In the genomic region with DNA sequence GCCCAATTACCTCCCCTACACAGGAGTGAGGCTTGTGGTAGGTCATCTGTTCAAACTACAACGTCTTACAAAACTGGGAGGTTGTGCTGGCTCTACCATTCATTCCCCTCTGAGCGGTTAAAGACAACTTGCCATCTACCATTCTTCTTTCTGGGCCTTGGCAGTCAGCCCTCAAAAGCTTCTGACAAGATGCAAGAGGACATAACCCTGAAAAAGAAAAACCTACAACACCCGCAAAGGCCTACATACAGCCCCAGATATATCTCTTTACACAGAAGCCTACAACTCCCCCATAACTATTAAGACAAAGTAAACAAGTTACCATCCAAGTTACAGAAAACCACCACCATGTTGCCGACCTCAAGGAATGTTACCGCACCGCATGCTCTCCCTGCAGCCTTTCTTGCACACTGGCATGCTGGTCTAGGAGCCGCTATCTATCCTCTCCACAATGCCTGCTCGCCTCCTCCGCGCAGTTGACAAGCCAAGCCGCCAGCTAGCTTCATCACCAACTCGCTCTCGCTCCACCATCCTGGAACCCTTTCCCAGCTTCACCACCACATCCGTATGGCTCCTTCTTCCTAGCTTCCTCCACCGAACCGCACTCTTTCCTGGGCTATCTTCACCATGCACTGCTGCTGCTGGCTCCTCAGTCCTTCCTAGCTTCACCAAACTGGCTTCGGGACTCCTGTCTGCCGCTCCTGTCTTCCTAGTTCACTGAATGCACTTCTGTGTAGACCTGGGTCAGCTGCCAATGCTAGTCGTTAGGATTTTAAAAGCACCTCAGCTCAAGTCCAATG, we compare ENCODE assay signal across 8 mouse cellular contexts. TPM values are rescaled to one million over a fixed set of nuclear protein-coding genes. Genes with fewer than 3 reads are reported as not detected.
A peak's percentile ranks its signal among the peaks of the same experiment; 100 is the strongest.
DNase-seq lines count a peak whose midpoint lies in the region; ATAC-seq and TF ChIP-seq lines count a peak whose summit lies in the region.

No protein-coding gene starts in this region.

- TF ChIP-seq CTCF in hindbrain, postnatal 0 days (IDR thresholded peaks at IDR 0.05; ENCODE audit: low read depth): no peak

- under 1% methylated on average over 19 of the region's 19 CpGs for WGBS in embryonic facial prominence, embryonic 13.5 days
- under 1% methylated on average over 19 of the region's 19 CpGs for WGBS in hindbrain, postnatal 0 days
- under 1% methylated on average over 19 of the region's 19 CpGs for WGBS in midbrain, embryonic 11.5 days

- H3K27ac ChIP-seq in embryonic facial prominence, embryonic 13.5 days: peak overlapping the region; percentile 100
- H3K27ac ChIP-seq in hindbrain, postnatal 0 days: peak overlapping the region; percentile 100
- peak overlapping the region; percentile 95; the same call in 1 of the 2 replicates for H3K27ac ChIP-seq in midbrain, embryonic 11.5 days (ENCODE audit: low read depth, low read length)

- H3K36me3 ChIP-seq in embryonic facial prominence, embryonic 13.5 days: peaks cover 27% of the 10 kb centered on the region
- H3K36me3 ChIP-seq in hindbrain, postnatal 0 days (ENCODE audit: insufficient read depth, low read length): peaks cover 23% of the 10 kb centered on the region
- H3K36me3 ChIP-seq in midbrain, embryonic 11.5 days (ENCODE audit: control insufficient read depth, insufficient read depth, low read length): peaks cover 18% of the 10 kb centered on the region

- no peak for ATAC-seq in embryonic facial prominence, embryonic 13.5 days (ENCODE audit: insufficient number of reproducible peaks, insufficient read depth, low FRiP score, low TSS enrichment, low read depth)
- no peak for ATAC-seq in hindbrain, postnatal 0 days
- no peak for ATAC-seq in midbrain, embryonic 11.5 days (ENCODE audit: low FRiP score)

- no peaks in the 10 kb centered on the region for H3K27me3 ChIP-seq in embryonic facial prominence, embryonic 13.5 days
- H3K27me3 ChIP-seq in hindbrain, postnatal 0 days (ENCODE audit: insufficient read depth, low read length): no peaks in the 10 kb centered on the region
- no peaks in the 10 kb centered on the region for H3K27me3 ChIP-seq in midbrain, embryonic 11.5 days (ENCODE audit: control insufficient read depth, insufficient read depth, low read length)

- intact Hi-C loops in heart, postnatal 25 days (cut with DNase I): loop anchor here (2.0 kb wide), 1 partner anchor 18 kb away; no protein-coding TSS in a partner anchor

- peak overlapping the region; percentile 91 for H3K4me3 ChIP-seq in embryonic facial prominence, embryonic 13.5 days
- H3K4me3 ChIP-seq in hindbrain, postnatal 0 days (ENCODE audit: low read length): peak overlapping the region; percentile 77
- H3K4me3 ChIP-seq in midbrain, embryonic 11.5 days (ENCODE audit: low read depth, low read length): peak overlapping the region; percentile 99

- no peaks in the 10 kb centered on the region for H3K9me3 ChIP-seq in embryonic facial prominence, embryonic 13.5 days
- H3K9me3 ChIP-seq in hindbrain, postnatal 0 days (ENCODE audit: low read length): no peaks in the 10 kb centered on the region
- no peaks in the 10 kb centered on the region for H3K9me3 ChIP-seq in midbrain, embryonic 11.5 days (ENCODE audit: control insufficient read depth, low read length)

- peak overlapping the region; percentile 99 for H3K9ac ChIP-seq in embryonic facial prominence, embryonic 13.5 days
- H3K9ac ChIP-seq in hindbrain, postnatal 0 days (replicated peaks; ENCODE audit: low read length): peak overlapping the region; percentile 88
- H3K9ac ChIP-seq in midbrain, embryonic 11.5 days (ENCODE audit: low read length): peak overlapping the region; percentile 98

- peaks cover 41% of the 10 kb centered on the region for H3K4me1 ChIP-seq in embryonic facial prominence, embryonic 13.5 days
- peaks cover 17% of the 10 kb centered on the region for H3K4me1 ChIP-seq in hindbrain, postnatal 0 days (ENCODE audit: insufficient read depth, low read length)
- peaks cover 36% of the 10 kb centered on the region for H3K4me1 ChIP-seq in midbrain, embryonic 11.5 days (ENCODE audit: control insufficient read depth, insufficient read depth, low read length)

- DNase-seq in heart, adult 11 months: peak; percentile 93
- DNase-seq in heart, postnatal 25 days (ENCODE audit: low spot score): no peak
- DNase-seq in ES-CJ7 (ENCODE audit: low read depth, low spot score): peak; percentile 35
- DNase-seq in hindbrain, postnatal 0 days (ENCODE audit: low spot score): peak; percentile 48
- peak; percentile 97 for DNase-seq in midbrain, embryonic 11.5 days (ENCODE audit: low spot score, missing footprints)
- no peak for DNase-seq in natural killer cell, adult 2 months (ENCODE audit: low spot score in 2 of 2)
- DNase-seq in adrenal gland, postnatal 14 days: no peak

- H3K4me2 ChIP-seq in embryonic facial prominence, embryonic 13.5 days: peak overlapping the region; percentile 95
- H3K4me2 ChIP-seq in hindbrain, postnatal 0 days (ENCODE audit: low read depth, low read length): peak overlapping the region; percentile 98
- peak overlapping the region; percentile 83 for H3K4me2 ChIP-seq in midbrain, embryonic 11.5 days

RNA-seq across cellular contexts. Expression of a gene that starts 29.6 kb away (rescaled TPM):
- total RNA-seq in heart, postnatal 25 days (2021): 10 to 100 TPM; 63.5 to 64.1 TPM
- 73.0 and 75.3 TPM in 2 replicates for polyA plus RNA-seq in embryonic facial prominence, embryonic 13.5 days (2015; fragmentation: Nextera tagmentation; extraction: Ambion mirVana)
- 84.1 and 96.6 TPM in 2 replicates for total RNA-seq in hindbrain, postnatal 0 days (2014; rRNA removed)
- polyA plus RNA-seq in hindbrain, postnatal 0 days (2015; fragmentation: Nextera tagmentation; extraction: Ambion mirVana): 73.3 and 76.2 TPM in 2 replicates
- polyA plus RNA-seq in midbrain, embryonic 11.5 days (2014; fragmentation: Nextera tagmentation; extraction: Ambion mirVana): 48.2 and 58.6 TPM in 2 replicates
- 87.4 and 92.1 TPM in 2 replicates for total RNA-seq in adrenal gland, postnatal 14 days (2021)

Comparison
In these comparisons a context has a peak if more than half of its experiments do, and no peak if none do; other contexts are left out.
1. DNase-seq: peak in heart, adult 11 months (single experiment), ES-CJ7 (single experiment), hindbrain, postnatal 0 days (single experiment) and midbrain, embryonic 11.5 days (single experiment); none in heart, postnatal 25 days (single experiment), natural killer cell, adult 2 months (0 of 2) and adrenal gland, postnatal 14 days (single experiment).
2. Peak in every context shown above with its lines, with median percentiles within 50 percentile points of each other: H3K27ac ChIP-seq, H3K4me2 ChIP-seq, H3K4me3 ChIP-seq and H3K9ac ChIP-seq.